Mouse (Mus musculus) spleen, postnatal 14 days (tissue): ENCODE data around the gene Dbp.
"Not testable (repeated sequence)": the region's sequence is repeated elsewhere in the genome, so short reads cannot be mapped to it uniquely, and the experiment has no call there.

ENCODE experiments used
- DNase-seq, 2 experiments: peaks; one replicate each; pipeline ENCODE4 v3.0.0; 2021 to 2022; ENCODE audit warnings: low spot score in 2 of 2

Gene Dbp

GRCm38 (mm10) chr7:45704730-45705442 lies at the start of gene Dbp:
Dbp (plus strand) TSS chr7:45705088.
- peak; percentile 84 to 90 for DNase-seq

GRCm38 (mm10) chr7:45660746-45661478 lies 44.0 kb upstream of the Dbp start:
- no peak for DNase-seq

- DNase-seq: not testable (repeated sequence)
These were observed 43.2 kb upstream of the Dbp start for GRCm38 (mm10) chr7:45661702-45662101.

- no peak for DNase-seq
These were observed 39.4 kb upstream of the Dbp start for GRCm38 (mm10) chr7:45665303-45666138.

- no peak for DNase-seq
These were observed 38.7 kb upstream of the Dbp start, which contains the start of gene Fut2 for GRCm38 (mm10) chr7:45666161-45666560. Fut2 (minus strand) TSS chr7:45666394.

- no peak for DNase-seq
These were observed 37.1 kb upstream of the Dbp start for GRCm38 (mm10) chr7:45667761-45668160.

- no peak for DNase-seq
These were observed 36.0 kb upstream of the Dbp start for GRCm38 (mm10) chr7:45668921-45669320.

GRCm38 (mm10) chr7:45677627-45678295 lies 27.1 kb upstream of the Dbp start:
- DNase-seq: no peak

GRCm38 (mm10) chr7:45678513-45678912 lies 26.4 kb upstream of the Dbp start:
- no peak for DNase-seq

- DNase-seq: no peak
These were observed 24.8 kb upstream of the Dbp start for GRCm38 (mm10) chr7:45679966-45680621.

GRCm38 (mm10) chr7:45681046-45681736 lies 23.7 kb upstream of the Dbp start:
- DNase-seq: peak in 1 of 2 experiments; percentile 48

- peak; percentile 58 to 81 for DNase-seq
These were observed 22.5 kb upstream of the Dbp start for GRCm38 (mm10) chr7:45682144-45683126.

GRCm38 (mm10) chr7:45683396-45684050 lies 21.4 kb upstream of the Dbp start, which contains the start of gene Ntn5:
Ntn5 (plus strand) TSS chr7:45684022.
- DNase-seq: no peak

- no peak for DNase-seq
These were observed 19.1 kb upstream of the Dbp start for GRCm38 (mm10) chr7:45685811-45686210.

GRCm38 (mm10) chr7:45686841-45687240 lies 18.0 kb upstream of the Dbp start:
- no peak for DNase-seq

GRCm38 (mm10) chr7:45689099-45689498 lies 15.8 kb upstream of the Dbp start:
- DNase-seq: no peak

- DNase-seq: no peak
These were observed 15.1 kb upstream of the Dbp start for GRCm38 (mm10) chr7:45689800-45690199.

GRCm38 (mm10) chr7:45692364-45692763 lies 12.5 kb upstream of the Dbp start:
- DNase-seq: no peak
